Mouse (Mus musculus) CH12.LX (cell line): Measurements from ENCODE around the gene Ddx52.

ENCODE experiments used
- BHLHE40 ChIP-seq: IDR thresholded peaks from 2 replicates; pipeline ENCODE4 v1.6.1; 2011; ENCODE audit warnings: mild to moderate bottlenecking, low read depth, low read length, improper control_type of control experiment
- CTCF ChIP-seq, 2 experiments: IDR thresholded peaks in 1 of 2; conservative IDR thresholded peaks in 1 of 2; 2 replicates each; pipeline ENCODE4 v1.5.1; 2011 to 2012; ENCODE audit warnings: low read depth in 2 of 2, low read length in 2 of 2, improper control_type of control experiment in 1 of 2, inconsistent platforms in 1 of 2, mild to moderate bottlenecking in 1 of 2, moderate library complexity in 1 of 2
- EP300 ChIP-seq: IDR thresholded peaks from 2 replicates; pipeline ENCODE4 v1.6.1; 2011; ENCODE audit warnings: low read length, improper control_type of control experiment
- ETS1 ChIP-seq: conservative IDR thresholded peaks from 2 replicates; pipeline ENCODE4 v1.6.1; 2012; ENCODE audit warnings: low read depth, mild to moderate bottlenecking, inconsistent platforms, low read length, improper control_type of control experiment, moderate library complexity
- IRF4 ChIP-seq: IDR thresholded peaks from 2 replicates; pipeline ENCODE4 v1.6.1; 2014; ENCODE audit warnings: low read depth, mild to moderate bottlenecking, inconsistent platforms, low read length, improper control_type of control experiment
- NRF1 ChIP-seq: IDR thresholded peaks from 2 replicates; pipeline ENCODE4 v1.6.1; 2014; ENCODE audit warnings: low read depth, mild to moderate bottlenecking, inconsistent platforms, low read length, improper control_type of control experiment, moderate library complexity
- POLR2A ChIP-seq: IDR thresholded peaks from 2 replicates; pipeline ENCODE4 v1.6.1; 2011; ENCODE audit warnings: low read depth, mild to moderate bottlenecking, improper control_type of control experiment, low read length
- RAD21 ChIP-seq: IDR thresholded peaks from 2 replicates; pipeline ENCODE4 v1.6.1; 2011; ENCODE audit warnings: low read depth, mild to moderate bottlenecking, low read length, improper control_type of control experiment, moderate library complexity
- ZNF384 ChIP-seq: IDR thresholded peaks from 2 replicates; pipeline ENCODE4 v1.6.1; 2012; ENCODE audit warnings: low read depth, low read length, improper control_type of control experiment, inconsistent platforms

DNA sequence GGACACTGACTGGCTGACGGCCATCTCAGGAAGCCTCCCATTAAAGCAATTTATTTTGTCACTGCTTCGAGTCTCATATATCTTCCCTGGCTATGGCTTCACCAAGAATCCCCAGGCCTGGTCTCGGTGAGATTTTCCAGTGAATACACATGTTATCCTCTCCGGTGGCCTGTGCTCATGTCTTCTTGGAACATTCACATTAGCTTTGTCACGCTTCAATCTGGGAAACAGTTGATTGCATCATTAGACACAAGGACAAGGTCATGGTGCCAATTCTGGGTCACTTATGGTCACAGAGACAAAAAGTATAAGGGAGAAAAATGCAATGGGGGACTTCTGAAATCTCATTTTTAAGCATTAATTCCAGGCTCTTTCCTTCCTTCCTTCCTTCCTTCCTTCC, 36.1 kb upstream of the Ddx52 start:
- TF ChIP-seq EP300 (no peak), CTCF (conservative IDR thresholded peaks at IDR 0.05 in 1 of 2, IDR thresholded peaks at IDR 0.05 in 1 of 2; ENCODE audit: low read depth in 2 of 2, low read length in 2 of 2) (no peak), ETS1 (no peak), RAD21 (no peak), NRF1 (no peak), IRF4 (no peak), POLR2A (no peak), ZNF384 (no peak), BHLHE40 (no peak)
